Mouse (Mus musculus) NIH3T3 (cell line): Measurements from ENCODE around the gene Sept1.
A peak's percentile ranks its signal among the peaks of the same experiment; 100 is the strongest.

Experiments
- DNase-seq: peaks from one replicate; pipeline ENCODE4 v3.0.0-alpha.2; 2012; ENCODE audit warnings: low read depth

The Sept1 gene

DNA sequence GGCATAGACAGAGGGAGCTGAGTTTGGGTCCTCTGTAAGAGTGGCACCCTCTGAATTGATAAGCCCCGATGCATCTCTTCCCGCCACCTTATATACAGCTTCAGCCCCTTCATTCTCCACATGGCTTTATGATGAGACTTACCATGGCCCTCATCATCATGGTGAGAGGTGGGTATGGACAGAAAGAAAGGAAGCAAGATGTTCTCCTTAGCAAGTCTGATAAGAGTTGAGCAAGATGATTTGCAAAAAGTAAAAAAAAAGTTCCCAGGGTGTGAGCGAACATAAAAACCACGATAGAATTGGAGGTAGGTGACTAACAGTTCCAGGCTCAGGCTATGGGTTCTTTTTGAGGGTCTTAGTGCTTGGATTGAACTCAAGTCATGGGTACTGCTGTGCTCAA is 14.3 kb downstream of the Sept1 start:
- no peak for DNase-seq

DNA sequence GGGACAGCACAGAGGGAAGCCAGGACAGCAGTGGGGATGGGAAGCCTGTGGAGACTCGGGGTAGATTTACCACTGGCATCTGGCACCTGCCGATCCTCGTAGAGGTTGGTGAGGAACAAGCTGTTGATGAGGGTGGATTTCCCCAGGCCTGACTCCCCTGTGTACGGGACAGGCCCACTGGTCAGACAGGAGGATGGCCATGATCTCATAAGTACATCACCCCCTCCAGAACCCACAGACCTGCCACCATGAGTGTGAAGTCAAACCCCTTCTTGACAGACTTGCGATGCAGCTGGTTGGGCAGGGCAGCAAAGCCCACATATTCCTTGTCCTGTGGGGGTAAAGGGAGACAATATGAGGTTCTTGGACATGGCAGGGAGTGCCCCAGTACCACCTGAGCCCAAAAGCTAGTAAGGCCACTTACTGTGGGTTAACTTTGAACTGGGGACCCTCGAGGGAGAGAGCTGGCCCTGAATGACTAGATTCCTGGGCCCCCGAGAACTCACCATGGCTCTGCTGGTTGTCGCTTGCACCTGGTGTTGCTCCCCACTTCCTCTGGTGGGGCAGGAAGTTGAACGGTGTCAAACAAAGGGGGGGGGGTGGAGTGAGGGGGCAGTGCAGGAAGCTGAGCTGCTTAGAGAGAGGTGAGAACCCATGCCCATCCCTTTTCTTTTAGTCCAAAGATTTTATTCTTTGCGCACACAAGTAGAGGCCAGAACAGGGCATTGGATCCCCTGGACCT is 14.9 kb downstream of the Sept1 start:
- no peak for DNase-seq

DNA sequence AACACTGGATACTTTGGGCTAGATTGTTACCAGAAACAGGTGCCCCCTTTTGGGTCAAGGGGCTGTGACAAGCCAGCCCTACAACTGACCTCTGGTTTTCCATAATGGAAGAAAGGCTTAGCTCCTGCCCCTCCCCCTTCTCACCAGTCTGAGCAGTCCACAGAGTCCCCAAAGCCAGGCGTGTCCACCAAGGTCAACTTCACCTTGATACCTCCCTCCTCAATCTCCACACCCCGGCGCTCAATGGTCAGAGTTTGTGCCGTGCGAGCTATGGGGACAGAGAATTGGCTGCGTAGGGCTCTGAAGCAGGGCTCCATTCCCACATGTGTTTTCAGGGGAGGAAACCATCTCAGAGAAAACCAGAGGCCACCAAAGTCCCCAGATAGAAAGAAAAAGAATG is 15.5 kb downstream of the Sept1 start:
- DNase-seq, result no peak

DNA sequence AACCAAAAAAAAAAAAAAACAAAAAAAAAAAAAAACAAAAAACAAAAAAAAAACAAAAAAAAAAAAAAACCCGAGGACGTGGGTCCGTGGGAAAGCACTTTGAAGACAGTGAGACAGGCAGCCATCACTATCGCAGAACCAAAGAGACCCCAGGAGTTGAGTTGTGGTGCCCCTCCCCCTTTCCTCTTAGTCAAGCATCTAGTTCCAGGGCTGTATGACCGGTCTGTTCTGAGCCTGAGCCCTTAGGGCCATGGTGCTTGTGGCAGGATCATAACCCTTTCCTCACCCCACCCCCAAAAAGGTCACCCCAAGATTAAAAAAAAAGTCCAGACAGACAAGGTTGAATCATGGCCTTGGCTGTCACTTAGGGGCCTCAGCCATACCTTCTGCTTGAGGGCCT is 16.6 kb downstream of the Sept1 start:
- no peak for DNase-seq

DNA sequence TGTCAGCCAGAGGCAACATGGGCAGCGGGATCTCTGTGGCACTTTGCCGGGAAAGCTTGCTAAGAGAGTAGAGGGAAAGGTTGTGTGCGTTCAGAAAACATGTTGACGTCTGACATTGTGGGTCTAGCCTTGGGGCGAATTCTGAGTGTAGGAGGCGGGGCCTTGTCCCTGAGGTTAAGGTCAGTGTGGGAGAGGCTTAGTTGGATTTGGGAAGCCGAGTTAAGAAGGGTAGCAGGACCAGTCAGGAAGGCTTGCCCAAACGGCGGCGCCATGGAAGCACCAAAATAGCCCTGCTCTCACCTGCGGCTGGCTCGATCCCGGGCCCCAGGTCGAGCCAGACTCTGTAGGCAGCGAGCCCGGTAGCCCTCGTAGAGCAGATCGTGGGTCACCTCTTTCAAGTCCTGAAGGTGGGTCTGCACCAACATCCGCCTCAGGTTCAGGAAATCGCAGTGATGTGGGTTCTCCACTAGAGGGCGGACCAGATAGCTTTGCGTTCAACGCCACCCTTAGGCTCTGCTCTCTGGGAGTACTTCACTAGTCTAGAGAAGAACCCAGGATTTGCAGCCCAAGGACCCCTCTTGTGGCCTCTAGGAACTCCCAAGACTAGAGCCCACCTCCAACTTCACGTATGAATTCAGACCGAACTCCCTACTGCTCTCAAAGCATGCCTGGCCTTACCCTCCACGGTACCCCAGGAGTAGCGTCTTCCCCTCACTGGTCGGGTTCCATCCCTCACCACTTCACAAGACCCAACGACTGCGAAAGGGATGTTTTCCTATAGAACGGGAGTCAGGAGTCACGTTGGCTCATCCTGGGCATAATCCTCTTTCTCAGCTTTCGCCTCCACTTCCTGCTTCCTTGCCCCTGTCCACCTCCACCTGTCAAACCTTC is 17.7 kb downstream of the Sept1 start:
- DNase-seq, result peak; percentile 67

DNA sequence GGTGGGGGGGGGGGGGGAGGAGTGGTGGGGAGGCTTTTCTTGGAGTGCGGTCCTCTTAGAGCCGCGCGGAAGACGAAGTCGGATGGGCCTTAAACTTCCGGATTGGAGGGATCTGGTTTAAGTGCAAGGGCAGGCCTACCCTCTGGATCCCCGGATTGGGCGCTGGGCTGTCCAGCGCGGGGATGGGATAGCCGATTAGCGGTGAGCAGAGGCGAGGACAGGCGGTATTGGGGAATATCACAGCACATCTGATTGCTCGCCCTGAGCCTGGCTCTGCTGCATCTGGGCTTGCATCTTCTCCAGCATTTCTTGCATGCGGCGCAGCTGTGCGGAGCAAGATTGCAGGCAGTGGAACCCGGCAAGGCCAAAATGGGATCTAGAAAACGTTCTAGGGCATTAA is 18.4 kb downstream of the Sept1 start:
- no peak for DNase-seq

DNA sequence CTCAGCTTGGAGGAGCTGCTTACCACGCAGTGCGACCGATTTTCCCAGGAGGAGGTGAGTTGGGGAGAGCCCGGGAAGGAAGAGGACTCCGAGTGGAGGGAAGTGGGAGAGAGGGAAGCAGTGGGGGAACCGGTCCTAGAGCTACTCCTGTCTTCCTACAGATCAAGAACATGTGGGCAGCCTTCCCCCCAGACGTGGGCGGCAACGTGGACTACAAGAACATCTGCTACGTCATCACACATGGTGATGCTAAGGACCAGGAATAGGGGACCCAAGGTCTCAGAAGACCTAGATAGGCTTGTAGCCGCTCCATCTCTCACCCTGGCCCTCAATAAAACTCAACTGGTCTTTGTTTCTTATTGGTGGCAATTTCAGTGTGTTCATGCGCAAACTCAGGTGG is 19.0 kb downstream of the Sept1 start:
- DNase-seq, result no peak

DNA sequence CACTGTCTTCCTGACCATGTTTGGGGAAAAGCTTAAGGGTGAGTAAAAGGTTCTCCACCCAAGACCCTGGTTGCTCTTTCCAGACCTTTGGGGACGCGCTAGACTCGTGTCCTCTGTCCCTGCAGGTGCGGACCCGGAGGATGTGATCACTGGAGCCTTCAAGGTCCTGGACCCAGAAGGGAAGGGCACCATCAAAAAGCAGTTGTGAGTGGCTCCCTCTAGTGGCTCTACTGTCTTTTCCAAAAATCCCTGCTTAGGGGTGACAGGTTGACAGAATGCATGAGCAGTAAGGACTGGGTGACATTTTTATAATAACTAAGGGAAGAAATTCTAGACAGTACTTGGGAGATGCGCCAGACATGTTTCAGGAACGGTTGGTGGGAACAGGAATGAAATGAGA is 19.4 kb downstream of the Sept1 start:
- DNase-seq, result peak; percentile 52

DNA sequence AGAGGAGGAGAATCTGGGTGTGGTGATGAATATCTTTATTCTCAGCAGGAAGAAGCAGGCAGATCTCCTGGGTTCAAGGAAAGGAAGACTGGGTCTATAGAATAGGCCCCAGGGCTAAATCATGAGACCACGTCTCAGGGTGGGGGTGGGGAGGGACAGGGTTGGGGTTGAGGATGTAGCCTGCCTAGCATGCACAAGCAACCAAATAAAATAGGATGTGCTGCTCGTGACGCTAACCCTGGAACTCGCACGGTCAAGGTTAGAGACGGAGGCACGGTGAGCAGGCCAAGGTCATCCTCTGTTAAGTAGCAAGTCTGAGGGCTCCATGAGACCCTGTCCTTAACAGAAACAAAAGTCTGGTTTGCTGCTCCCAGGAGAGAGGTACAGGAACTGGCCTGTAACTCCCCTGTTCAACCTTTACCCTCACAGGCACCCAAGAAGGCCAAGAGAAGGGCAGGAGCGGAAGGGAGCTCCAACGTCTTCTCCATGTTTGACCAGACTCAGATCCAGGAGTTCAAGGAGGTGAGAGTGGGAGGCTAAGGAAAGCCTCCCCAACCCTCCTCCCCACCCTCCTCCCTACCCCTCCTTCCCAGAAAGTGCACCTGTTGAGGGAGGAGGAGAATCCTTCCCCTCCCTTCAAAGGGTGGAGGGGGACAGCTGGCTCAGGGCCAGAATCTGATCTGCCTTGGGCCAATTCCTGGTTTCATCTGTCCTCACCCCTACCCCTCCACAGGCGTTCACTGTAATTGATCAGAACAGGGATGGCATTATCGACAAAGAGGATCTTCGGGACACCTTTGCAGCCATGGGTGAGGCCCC is 20.3 kb downstream of the Sept1 start:
- DNase-seq, result no peak

DNA sequence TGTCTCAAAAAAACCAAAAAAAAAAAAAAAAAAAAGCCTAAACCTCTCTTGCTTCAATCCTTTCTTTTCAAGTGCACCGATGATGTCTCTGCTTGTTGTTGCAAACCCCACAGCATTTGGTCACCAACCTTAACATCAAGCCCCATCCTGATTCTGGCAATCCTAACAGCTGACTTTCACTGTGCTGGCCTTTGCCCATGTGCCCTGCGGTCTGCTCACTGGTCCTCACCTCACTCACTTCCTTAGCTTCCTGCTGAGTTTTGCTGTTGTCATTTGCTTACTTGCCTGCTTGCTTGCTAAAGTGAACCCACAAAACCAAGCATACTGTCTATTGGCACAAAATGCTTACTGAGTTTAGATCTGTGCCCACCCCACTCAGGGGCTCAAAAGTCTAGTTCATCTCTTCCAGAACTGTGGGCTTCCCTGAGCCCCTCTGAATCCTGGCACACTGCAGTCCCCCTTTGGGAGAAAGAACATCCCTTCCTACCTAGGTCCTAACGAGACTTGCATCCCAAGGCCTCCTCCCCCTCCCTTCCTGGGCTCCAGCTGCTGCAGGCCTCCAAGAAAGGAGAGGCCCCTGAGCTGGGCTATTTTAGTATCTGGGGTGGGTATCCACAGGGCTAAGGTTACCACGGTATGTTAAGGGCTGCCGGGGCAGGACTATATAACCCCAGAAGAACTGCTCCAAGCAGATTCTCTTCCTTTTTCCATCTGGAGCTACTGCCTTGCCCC is 21.8 kb downstream of the Sept1 start:
- DNase-seq, result no peak

DNA sequence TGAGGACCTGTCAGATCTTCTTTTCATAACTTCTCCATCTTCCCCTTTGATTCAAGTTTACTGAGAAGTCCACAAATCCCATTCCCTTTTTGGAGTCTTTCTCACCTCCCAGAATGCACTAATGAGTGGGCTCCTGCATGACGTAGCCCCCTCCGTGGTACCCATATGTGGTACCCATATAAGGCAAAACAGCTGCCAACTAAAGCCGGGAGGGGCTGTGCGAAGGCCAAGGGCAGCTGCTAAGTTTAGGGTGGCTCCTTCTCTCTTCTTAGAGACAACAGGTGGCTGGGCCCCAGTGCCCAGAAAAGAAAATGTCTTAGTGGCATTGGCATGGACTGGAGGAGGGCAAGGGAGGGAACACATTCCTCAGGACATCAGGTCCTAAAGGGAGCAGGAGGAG is 22.7 kb downstream of the Sept1 start:
- no peak for DNase-seq

DNA sequence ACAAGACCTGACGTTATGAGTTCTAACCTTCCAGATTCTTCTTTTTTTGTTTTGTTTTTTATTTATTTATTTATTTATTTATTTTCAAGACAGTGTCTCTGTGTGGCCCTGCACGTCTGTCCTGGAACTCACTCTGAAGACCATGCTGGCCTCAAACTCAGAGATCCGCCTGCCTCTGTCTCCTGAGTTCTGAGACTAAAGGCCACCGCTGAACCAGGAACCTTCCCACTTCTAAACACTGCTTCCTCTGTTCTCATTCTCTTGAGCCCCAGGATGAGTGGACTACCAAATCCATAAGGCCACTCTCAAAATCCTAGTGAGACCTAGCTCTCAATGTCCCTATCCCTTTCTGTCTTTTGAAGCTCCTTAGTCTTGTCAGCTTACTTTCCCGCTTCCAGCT is 23.1 kb downstream of the Sept1 start:
- DNase-seq, result no peak

DNA sequence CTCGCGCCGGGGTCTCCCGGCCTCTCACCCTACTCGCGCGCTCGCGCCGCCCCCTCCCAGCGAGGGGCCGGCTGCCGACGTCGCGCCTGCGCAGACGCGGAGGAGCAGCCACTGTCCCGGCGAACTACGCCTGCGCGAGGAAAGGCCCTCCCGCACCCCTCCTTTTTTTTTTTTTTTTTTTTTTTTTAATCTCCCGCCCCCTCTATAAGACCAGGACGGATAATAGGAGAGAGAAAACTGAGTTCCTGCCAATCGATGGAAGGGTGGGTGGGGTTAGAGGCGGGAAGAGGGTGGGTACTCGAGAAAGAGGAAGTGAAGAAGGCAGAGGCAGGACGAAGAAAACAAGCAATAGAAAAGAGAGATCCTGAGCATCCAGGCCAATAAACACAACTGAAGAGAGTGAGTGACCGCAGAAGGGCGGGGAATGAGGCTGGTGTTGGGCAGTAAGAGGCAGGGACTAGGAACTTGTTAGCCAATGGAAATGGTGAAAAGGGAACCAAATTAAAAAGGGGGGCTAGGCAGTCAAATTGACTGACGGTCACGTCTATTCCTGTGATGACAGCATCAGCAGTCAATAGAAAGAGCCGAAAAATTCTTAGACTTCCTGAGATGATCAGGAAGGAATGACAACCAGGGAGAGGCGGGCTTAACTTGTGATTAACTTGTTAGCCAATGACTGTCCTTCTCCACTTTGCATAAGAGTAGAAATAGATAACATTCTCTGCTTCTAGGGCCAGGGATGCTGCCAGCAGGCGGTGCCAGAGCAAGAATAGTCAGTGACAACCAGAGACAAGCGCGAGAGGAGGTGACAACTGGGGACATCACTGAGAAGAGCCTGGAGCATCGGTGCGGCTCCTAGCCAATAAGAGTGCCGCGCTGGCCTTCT is 24.1 kb downstream of the Sept1 start, which contains the start of gene Mylpf:
TSS of gene Mylpf (plus strand) at position 338 of the 886 bp plus-strand sequence.
- peak; percentile 95 for DNase-seq

DNA sequence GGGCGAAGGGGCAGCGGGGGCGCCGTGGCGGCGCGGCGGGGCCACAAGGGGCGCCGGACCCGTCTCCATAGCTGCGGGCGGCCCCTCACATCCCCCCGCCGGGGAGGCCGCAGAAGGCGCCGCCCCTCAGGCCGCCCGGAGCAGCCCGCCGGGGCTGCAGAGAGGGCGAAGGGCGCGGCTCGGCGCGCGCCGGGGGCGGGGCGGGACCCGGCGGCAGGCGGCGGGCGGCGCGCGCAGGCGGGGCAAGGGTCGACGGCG is 24.7 kb downstream of the Sept1 start, which contains the start of gene Tbc1d10b:
TSS of gene Tbc1d10b (minus strand) at position 174 of the 258 bp plus-strand sequence.
- DNase-seq, result no peak

DNA sequence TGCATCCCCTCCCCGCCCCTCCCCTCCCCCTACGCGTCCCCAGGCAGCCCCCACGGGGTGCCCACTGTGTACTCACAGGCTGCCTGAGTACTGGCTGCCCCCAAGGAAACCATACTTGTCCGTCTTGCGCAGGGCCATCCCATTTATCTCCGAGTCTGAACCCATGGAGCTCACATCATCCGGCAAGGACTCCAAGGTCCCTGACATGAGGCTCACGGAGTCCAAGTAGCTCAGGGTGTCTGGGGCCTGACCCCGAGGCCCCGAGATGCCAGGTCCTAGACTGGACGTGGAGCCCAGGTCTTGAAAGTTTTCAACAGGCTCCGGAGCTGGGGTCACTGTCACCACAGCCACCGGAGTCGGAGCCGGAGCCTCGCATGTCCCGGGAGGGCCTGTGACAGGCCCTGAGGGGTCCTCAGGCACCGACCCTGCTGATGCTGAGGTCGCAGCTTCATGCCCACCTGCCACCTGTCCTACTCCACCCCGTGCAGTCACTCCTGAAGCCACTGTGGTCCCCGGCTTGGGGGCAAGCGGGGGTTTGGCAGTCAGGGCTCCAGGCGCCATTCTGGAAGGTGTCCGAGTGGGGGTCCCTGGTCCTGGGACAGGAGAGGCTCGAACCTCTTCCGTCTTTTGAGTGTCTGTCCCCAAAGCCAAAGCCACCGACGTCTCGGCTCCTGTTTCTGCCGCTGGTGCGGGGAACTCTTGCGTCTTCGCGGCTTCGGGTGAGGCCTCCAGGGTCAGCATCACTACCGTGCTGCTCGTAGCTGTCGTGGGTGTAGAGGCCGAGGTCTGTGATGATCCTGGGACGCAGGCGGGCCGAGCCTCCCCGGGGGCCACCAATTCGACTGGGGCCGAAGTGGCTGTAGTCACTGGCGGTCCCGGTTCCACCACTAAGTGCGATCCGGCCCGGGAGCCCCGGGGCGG is 25.3 kb downstream of the Sept1 start:
- peak; percentile 9 for DNase-seq

DNA sequence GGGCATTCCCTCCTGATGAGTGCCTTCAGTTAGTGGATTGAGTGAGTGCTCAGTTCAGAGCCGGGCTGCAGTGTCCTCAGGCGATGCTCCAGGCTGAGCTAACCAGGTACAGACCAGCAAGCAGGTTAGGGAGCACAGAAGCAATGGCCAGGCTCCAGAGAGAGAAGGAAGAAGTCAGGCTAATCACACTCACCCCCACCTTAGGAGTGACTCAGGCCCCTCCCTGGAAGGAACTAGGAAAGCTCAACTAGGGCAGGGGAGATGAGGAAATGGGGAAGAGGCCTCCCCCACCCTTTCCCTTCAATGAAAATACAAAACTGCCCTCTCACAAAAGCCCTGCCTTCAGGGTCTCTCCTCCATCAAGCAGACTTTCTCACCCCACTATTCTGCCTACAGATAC is 26.3 kb downstream of the Sept1 start:
- DNase-seq, result peak; percentile 11

DNA sequence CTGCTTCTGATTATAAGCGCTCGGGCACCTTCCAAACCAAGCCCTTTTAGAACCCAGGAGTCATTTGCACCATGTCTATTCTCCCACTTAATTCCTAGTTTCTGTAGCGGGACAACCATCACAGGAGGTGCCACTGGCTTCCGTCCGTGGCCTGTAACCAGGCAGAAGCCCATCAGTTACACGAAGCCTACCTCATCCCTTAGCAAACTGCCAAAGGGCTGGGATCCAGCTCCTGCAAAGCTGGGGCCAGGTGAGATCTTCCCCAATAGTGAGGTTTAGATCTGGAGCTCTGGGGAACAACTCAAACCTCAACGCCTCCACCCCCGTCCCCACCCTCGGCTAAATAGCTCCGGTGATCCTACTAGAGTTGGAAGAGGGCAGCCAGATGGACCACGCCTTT is 36.4 kb downstream of the Sept1 start:
- DNase-seq, result no peak

DNA sequence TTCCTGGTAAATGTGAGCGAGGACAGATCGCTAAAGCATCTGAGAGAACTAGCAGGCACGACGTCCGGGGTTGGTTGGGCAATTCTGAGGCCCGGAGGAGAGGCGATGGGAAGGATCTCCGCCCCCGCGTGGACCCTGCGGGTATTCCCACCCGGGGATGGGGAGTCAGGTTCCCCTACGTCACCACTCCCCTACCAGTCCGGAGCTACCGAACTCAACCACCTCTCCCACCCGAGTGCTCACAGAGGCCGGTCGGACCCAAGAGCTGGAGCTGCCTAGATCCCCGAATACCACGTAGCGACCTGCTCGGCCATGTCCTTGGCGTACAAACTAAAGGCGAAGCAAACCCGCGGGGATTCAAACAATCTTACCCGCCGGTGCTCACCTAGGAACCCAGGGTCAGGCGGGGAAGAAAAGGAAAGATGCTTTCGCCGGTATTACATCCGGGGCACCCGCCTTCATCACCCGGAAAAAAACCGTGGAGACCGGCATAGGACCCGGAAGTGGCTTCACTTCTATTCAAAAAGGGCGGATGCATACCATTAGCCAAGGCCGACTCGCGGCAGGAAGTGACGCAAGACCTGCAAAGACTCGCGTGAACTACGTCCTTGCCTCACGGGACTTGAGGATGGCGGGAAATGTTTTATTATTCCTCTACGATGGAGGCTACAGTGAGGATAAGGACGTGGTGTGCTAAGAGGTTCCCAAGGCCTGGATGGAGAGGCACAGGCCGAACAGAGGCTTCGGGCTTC is 37.2 kb downstream of the Sept1 start, which contains the start of gene Cd2bp2:
TSS of gene Cd2bp2 (minus strand) at position 507 of the 752 bp plus-strand sequence.
- DNase-seq, result peak; percentile 95

DNA sequence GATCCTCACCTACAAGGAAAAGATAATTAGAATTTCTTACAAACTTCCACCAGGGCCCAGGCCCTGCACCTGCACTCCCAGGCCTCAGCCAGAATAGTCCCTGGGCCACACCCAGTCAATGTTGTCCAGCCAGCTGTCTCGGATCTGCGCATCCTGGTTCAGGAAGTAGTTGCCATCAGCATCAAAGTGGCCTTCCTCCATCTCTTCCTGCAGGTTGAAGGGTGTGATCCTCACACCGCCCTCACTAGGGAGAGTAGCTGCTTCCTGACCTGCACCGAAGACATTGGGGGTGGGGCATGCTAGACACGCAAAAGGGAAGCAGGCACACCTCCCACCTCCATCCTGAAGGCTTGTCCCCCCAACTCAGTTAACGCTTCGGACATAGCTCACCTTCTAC is 38.3 kb downstream of the Sept1 start:
- no peak for DNase-seq
